In genomic region chr7:117440994-117441393, GRCm38 (mm10) we compare ENCODE assay signal across 8 mouse cellular contexts.
DNase-seq lines count a peak whose midpoint lies in the region.

No protein-coding gene starts in this region.

- intact Hi-C loops in gastrocnemius, postnatal 14 days (cut with DNase I; ENCODE audit: low total_unique reads) = no loop called here

- DNase-seq in gastrocnemius, adult 18-20 months (ENCODE audit: low spot score) = peak; percentile 35
- no peak for DNase-seq in gastrocnemius, postnatal 4 days (ENCODE audit: low spot score in 2 of 2)
- peak; percentile 28 for DNase-seq in gastrocnemius, postnatal 14 days
- peak; percentile 39 to 44 for DNase-seq in layer of hippocampus, postnatal 36 days
- peak; percentile 36 for DNase-seq in right cerebral cortex, postnatal 14 days
- no peak for DNase-seq in spleen, postnatal 4 days (ENCODE audit: low spot score in 2 of 2)
- DNase-seq in spleen, postnatal 10 days (ENCODE audit: low spot score in 2 of 2) = no peak
- no peak for DNase-seq in testis, postnatal 10 days (ENCODE audit: low spot score)

Comparison
In these comparisons a context has a peak if more than half of its experiments do, and no peak if none do; other contexts are left out.
1. DNase-seq: peak in gastrocnemius, adult 18-20 months (single experiment), gastrocnemius, postnatal 14 days (single experiment), layer of hippocampus, postnatal 36 days (2 of 2) and right cerebral cortex, postnatal 14 days (single experiment); none in gastrocnemius, postnatal 4 days (0 of 2), spleen, postnatal 4 days (0 of 2), spleen, postnatal 10 days (0 of 2) and testis, postnatal 10 days (single experiment).